Mouse (Mus musculus) forelimb bud, embryonic 11.5 days (tissue): ENCODE measurements around the gene Tars2.
"Not testable (repeated sequence)": the region's sequence is repeated elsewhere in the genome, so short reads cannot be mapped to it uniquely, and the experiment has no call there.

ENCODE experiments used
- DNase-seq: peaks from one replicate; pipeline ENCODE4 v3.0.0-alpha.2; 2012; ENCODE audit warnings: low read depth, low spot score

The Tars2 gene

DNA sequence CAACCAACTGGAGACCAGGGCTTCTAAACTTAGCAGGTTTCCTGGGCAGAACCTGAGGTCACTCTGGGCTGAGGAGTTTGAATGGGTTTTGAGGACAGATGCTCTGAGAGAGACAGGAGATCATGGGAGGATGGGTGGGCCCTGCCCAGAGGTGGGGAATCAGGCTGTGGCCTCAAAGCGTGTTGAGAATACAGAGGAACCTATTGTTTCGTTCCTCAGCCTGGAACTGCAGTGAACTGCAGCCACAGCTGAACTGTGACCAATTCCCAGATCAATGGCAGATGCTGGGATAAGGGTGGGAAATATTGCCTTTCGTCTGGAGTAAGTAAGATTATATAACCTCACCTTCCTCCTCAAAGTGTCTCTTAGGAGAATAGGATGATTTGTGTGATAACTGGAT is 64.2 kb downstream of the Tars2 start:
- no peak for DNase-seq

- DNase-seq, result no peak
These were observed 65.0 kb downstream of the Tars2 start for GRCm38 (mm10) chr3:95694808-95695703.

DNA sequence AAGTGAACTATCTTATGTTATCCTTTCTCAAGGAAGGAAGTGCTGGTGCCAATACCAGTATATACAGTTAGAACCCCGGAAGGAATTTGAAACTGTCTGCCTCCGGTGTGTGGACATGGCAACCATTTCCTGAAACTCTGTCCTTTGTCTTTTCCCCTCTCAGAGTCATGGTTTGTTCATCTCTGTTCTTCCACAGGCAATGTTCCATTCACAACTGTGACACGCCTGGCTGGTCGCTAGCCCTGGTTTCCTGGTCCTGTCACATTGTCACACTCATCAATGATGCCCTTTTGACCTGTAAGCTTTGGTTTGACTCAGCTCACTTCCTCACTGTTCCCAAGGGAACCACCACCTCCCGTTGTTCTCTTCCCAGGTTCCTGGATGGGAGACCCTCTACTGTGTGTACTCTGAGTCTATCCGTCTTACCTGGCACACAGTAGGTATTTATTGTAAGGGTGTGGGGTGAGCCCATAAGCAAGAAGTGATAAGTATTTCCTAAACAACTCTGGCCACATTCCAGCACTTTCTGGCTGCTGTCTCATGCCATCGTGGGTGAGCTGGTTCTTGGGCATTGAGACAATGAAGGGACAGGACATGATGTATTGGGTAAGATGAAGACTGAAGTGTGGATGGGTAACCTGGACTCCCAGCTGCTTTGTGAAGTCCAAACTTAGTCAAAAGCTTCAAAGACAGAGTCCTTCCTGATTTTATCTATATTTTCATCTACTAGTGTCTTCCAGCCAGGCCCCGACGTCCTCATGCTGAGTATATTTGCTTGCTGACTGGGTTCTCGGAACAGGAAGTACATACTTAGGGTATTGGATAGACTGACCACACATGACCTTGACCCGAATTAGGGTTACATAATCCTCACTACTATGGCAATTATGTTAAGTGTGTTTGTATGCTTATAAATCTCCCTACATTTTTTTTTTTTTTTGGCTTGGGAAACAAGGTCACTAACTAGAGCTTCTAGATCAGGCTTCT is 65.9 kb downstream of the Tars2 start:
- DNase-seq, result no peak

DNA sequence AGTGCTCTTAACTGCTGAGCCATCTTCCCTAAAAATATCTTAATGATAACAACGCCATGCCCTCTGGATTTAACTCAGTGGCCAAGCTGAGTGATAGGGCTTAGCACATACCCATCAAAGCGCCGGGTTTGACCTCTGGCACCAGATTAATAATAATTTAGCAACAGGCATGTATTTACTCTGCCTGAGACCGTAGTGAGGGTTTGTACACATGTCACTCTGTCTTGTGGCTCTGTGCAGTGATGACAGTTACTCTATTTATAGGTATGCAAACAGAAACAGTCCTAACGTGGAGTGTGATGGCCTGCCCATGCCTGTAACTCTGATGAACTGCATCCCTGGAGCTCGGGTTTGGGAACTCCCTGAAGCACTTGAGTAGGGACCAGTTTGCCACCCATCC is 67.3 kb downstream of the Tars2 start:
- DNase-seq, result no peak

GRCm38 (mm10) chr3:95690552-95690951 is 69.5 kb downstream of the Tars2 start:
- DNase-seq, result not testable (repeated sequence)
